Mouse (Mus musculus) embryonic fibroblast, embryonic 13.5 days (primary cell): ENCODE measurements at regions not wholly inside any gene's neighbourhood (a gene's known extent, or its start where the extent isn't known, plus 50 kb on each side); places are given as distances from the start of the nearest gene placed in this dataset.

Experiments
- H3K27ac ChIP-seq: 2 replicates; pipeline ENCODE4 v1.5.1; 2012; ENCODE audit warnings: low read length, control low read depth, inconsistent platforms; ENCODE audit not compliant: insufficient read depth
- H3K4me1 ChIP-seq: 2 replicates; pipeline ENCODE4 v1.6.1; 2011; ENCODE audit warnings: low read length; ENCODE audit not compliant: control insufficient read depth, insufficient read depth
- H3K4me3 ChIP-seq: 2 replicates; pipeline ENCODE4 v1.5.1; 2011; ENCODE audit warnings: mild to moderate bottlenecking, control low read depth, low read length; ENCODE audit not compliant: insufficient read depth
- CTCF ChIP-seq: IDR thresholded peaks from 2 replicates; pipeline ENCODE4 v1.5.1; 2011; ENCODE audit warnings: mild to moderate bottlenecking, control low read depth, low read length, moderate library complexity, borderline replicate concordance; ENCODE audit not compliant: insufficient read depth
- POLR2A ChIP-seq: IDR thresholded peaks from 2 replicates; pipeline ENCODE4 v1.6.1; 2011; ENCODE audit warnings: low read depth, mild to moderate bottlenecking, control low read depth, low read length, moderate library complexity

DNA sequence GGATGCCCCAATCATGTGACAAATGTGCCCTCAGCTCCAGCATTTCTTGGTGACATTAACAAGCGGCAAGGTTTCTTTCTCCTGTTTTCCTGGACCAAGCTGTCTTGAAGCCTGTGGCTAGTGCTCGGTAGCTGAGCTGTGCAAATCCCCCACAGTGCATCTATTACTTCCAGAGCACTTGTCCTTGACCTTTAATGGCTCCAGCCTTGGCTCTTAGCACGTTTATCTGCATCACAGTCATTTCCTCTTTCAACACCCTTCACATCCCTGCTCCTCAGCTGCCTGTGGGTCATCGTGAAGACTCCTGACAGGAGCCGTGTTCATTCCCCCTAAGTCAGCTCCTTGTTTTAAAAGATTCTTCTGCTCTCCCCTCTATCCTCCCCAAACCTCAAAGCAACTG, 309.5 kb upstream of the Nfe2l3 start:
- TF ChIP-seq CTCF (no peak), POLR2A (no peak)
- Histone ChIP-seq H3K27ac (no peak overlapping the region), H3K4me1 (peaks cover 5% of the 10 kb centered on the region; the same call in 1 of the 2 replicates), H3K4me3 (no peak overlapping the region)

DNA sequence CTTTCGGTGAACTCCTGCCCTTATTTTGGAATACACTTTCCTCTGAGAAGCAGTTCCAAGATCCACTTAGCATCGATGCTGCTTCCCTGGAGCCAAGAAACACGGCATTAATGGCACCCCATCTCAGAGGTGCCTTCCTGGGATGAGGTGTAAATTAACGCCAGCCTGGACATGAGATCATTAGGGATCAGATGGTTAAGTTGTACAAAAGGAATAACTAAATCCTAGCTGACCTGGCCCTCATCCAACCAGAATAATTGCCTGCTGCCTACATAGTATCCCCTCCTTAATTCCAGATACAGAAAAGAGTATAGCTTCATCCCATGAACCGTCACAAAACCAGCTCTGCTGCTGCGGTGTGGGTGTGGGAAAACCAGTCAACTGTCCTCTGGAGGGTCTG, 304.6 kb upstream of the Nfe2l3 start:
- TF ChIP-seq CTCF (no peak), POLR2A (no peak)
- Histone ChIP-seq H3K4me3 (no peak overlapping the region), H3K4me1 (no peaks in the 10 kb centered on the region), H3K27ac (no peak overlapping the region)

DNA sequence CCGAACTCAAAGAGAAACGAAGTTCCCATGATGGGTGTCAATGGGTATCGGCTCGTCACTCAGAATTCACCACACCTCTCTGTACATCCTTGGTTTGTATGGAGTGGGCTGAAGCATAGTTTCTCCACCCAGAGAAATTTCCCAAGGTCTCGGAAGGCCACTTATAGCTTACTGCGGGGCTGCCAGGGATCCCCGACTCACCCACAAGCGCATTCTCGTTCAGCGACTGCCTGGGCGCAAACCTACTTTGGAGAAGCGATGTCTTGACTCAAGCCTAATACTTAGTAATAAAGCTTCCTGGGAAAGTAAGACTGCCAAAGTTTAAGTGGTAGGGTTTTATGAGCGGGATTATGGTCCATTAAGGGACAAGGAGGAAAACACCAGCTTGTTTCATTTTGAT, 303.4 kb upstream of the Nfe2l3 start:
- Histone ChIP-seq H3K4me3 (no peak overlapping the region), H3K4me1 (no peaks in the 10 kb centered on the region), H3K27ac (no peak overlapping the region)
- TF ChIP-seq CTCF (no peak), POLR2A (no peak)

DNA sequence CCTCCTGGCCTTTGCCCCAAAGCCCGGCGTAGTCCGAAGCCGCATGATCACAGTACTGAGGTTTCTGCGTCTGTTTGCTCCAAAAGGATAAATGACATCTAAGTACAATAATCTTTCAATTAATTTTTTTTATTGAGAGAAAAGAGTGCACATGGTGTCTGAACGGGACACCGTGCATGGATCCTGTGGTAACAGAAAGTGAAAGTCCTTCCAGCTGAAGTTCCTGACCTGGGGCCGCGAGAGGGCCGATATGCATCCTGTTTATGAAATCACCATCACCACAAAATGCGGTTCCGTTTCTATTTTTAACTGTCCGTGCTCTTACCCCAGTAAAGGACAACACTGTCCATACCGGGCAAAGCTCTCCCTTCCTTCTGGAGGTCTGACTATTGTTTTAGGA, 302.9 kb upstream of the Nfe2l3 start:
- no peak overlapping the region for H3K27ac ChIP-seq
- H3K4me3 ChIP-seq = no peak overlapping the region

DNA sequence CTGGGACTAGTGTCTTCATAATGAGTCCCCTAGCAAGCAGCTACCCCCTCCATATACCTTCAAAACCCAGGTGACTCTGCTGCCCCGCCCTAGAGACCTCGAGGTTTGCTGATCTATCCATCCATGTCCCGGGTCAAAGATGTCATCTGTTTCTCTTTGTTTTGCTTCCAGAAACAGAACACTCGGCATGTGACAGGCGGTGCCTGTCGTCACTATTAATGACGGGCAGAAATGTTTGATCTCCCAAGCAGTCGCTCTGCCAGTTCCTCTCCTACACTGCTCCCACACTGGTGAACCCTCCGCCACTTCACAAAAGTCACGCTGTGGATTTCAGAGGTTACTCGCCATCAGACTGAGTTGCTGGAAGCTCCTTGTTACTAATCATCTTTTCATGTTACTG, 287.7 kb upstream of the Nfe2l3 start:
- no peaks in the 10 kb centered on the region for H3K4me1 ChIP-seq
- no peak overlapping the region for H3K4me3 ChIP-seq
- no peak overlapping the region for H3K27ac ChIP-seq
- no peak for TF ChIP-seq CTCF
- TF ChIP-seq POLR2A = no peak

More for the DNA sequence above, 302.9 kb upstream of the Nfe2l3 start:
- TF ChIP-seq POLR2A (no peak), CTCF (no peak)
- H3K4me1 ChIP-seq = no peaks in the 10 kb centered on the region

DNA sequence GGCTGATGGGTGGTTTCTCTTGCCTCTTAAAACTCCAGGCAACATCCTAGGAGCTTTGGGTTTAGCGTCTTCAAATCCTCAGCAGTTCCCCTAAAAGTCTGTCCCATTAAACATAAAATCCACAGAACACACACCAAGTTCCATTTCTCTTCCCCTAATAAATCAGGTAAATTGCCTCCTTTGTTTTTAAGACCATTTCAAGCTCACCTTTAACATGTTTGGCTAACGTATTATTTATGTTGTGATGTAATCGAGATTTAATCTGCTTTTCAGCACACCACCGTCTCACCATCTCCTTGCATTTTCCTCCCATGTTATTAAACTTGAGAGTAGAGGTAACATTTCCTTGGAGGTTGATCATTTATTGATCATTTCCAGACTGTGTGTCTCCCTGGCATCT, 286.6 kb upstream of the Nfe2l3 start:
- H3K4me3 ChIP-seq = no peak overlapping the region
- H3K27ac ChIP-seq = no peak overlapping the region
- TF ChIP-seq POLR2A (no peak), CTCF (no peak)
- no peaks in the 10 kb centered on the region for H3K4me1 ChIP-seq

DNA sequence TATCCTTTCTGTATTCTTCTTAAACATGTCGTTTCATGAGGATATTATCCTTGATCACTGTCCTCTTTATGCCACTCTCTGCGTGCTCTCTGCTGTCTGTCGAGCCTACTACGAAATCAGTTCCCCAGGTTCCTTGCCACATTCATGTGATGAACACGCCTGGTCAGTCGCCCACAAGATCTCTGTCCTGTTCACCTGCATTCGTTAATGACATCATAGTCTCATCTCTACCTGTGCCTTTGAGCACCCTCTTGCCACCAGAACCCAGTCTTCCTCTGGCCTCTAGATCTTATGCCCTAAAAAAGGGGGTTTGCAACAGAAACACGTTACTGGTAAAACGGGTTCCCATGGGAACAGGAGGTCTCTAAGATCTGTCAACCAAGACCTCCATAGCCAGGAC, 283.6 kb upstream of the Nfe2l3 start:
- TF ChIP-seq CTCF = no peak
- TF ChIP-seq POLR2A = no peak
- H3K4me3 ChIP-seq = no peak overlapping the region
- H3K27ac ChIP-seq = no peak overlapping the region
- no peaks in the 10 kb centered on the region for H3K4me1 ChIP-seq

DNA sequence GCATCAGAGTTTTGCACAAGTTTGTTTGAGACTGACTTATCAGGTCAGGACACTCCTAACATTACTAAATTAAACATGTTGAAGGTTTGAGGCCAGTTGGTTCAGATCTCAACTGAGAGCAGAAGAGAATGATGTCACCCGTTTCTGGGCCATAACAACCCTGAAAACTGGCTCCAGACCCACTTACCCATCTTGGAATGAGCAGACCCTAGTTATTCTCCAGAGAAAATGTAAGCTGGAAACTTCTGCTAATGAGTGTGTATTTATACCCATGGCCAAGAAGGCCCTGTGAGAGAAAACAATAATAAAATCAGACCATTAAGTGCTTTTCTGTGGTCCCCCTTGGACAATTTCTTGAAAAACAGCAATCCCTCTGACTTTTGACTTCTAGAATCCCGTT, 282.4 kb upstream of the Nfe2l3 start:
- Histone ChIP-seq H3K27ac (no peak overlapping the region), H3K4me1 (no peaks in the 10 kb centered on the region), H3K4me3 (no peak overlapping the region)
- TF ChIP-seq CTCF = no peak
- TF ChIP-seq POLR2A = no peak

DNA sequence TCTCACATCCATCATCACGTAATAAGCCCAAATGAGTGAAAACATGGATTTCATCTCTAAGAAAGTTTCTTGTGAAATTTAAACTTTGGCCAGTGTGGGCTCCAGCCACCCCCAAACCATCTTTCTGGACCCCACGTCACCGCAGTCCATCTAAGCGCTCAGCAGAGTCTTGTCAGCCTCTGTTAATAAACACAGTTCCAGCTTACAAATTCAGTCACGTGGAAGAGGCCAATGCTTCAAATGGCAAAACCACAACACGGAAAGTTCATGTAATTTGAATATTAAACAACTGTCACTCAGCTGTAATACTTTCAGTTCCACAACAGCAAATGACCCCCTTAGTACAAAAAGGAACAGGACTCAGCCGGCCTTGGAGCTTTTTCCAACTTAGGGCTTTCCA, 282.0 kb upstream of the Nfe2l3 start:
- no peaks in the 10 kb centered on the region for H3K4me1 ChIP-seq
- no peak overlapping the region for H3K4me3 ChIP-seq
- no peak overlapping the region for H3K27ac ChIP-seq
- TF ChIP-seq POLR2A (no peak), CTCF (no peak)

DNA sequence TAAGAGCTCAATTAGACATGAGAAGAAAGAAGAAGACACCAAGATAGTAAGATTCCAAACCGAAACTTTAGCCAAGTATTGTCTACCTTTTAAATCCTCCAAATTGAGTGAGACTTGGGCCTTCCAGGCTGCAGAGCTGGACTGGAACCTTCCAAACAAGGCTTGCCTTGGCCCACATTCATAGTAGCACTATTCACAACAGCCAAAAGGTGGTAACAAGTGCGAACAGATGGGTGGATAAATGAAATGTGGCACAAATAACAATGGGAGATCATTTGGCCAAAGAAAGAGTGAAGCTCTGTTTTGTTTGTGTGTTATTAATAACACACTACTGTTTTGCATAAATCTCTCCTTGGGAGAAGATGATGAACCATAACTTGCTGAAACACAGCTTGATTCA, 281.6 kb upstream of the Nfe2l3 start:
- H3K4me1 ChIP-seq = 0 out of 2 replicates have a peak, but pooled peaks cover 1% of the 10 kb centered on the region
- TF ChIP-seq POLR2A (no peak), CTCF (no peak)
- no peak overlapping the region for H3K27ac ChIP-seq
- no peak overlapping the region for H3K4me3 ChIP-seq

DNA sequence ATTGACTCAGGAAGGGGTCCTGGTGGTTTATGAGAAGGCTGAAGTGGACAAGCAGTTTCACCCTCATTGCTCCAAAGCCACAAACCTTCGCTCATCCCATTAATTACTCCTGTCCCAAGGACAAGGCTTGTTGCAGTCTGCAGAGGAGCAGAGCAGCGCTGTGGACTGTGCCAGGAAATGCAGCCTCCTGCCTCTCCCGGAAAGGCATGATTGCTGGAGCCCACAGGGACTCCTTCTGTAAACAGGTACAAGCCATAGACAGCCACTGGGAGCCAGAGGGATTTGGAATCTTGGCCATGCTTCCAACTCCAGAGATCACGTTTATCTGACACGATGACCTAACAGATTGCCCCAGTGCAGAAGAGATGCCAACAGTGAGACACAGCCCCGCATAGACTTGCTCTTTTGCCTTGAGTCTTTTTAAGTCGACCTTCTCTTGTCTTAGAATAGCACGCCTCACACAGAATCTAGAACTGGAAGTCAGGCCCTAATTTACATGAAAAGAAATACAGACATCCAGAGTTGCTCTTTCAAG, 275.6 kb upstream of the Nfe2l3 start:
- TF ChIP-seq POLR2A (no peak), CTCF (no peak)
- H3K4me3 ChIP-seq = no peak overlapping the region
- peaks cover 17% of the 10 kb centered on the region for H3K4me1 ChIP-seq
- no peak overlapping the region for H3K27ac ChIP-seq
